Mouse (Mus musculus) heart, embryonic 16.5 days (tissue): ENCODE measurements around the gene Osbpl5. TPM values are rescaled to one million over a fixed set of nuclear protein-coding genes. Genes with fewer than 3 reads are reported as not detected.

Experiments used
- ATAC-seq: fragments of 200-750 bp; cut with Nextera tagmentation; replicated peaks from 2 replicates; pipeline ENCODE4 v1.8.0; 2017; ENCODE audit warnings: moderate number of reproducible peaks; ENCODE audit not compliant: insufficient read depth, low FRiP score; ENCODE audit errors: extremely low read depth
- H3K27ac ChIP-seq: fragments of 300-500 bp; sonication (generic); 2 replicates; pipeline ENCODE4 v1.5.1; 2014; ENCODE audit warnings: mild to moderate bottlenecking, low read length, control low read depth, moderate library complexity
- H3K27me3 ChIP-seq: fragments of 300-500 bp; sonication (generic); 2 replicates; pipeline ENCODE4 v1.6.1; 2014; ENCODE audit warnings: low read length, mixed read lengths; ENCODE audit not compliant: control insufficient read depth, insufficient read depth
- H3K36me3 ChIP-seq: fragments of 300-500 bp; sonication (generic); 2 replicates; pipeline ENCODE4 v1.6.1; 2014; ENCODE audit not compliant: control insufficient read depth, insufficient read depth
- H3K4me1 ChIP-seq: fragments of 300-500 bp; sonication (generic); 2 replicates; pipeline ENCODE4 v1.6.1; 2014; ENCODE audit warnings: low read length, mixed read lengths; ENCODE audit not compliant: control insufficient read depth, insufficient read depth
- H3K4me2 ChIP-seq: fragments of 300-500 bp; sonication (generic); 2 replicates; pipeline ENCODE4 v1.6.1; 2014; ENCODE audit warnings: low read depth, mild to moderate bottlenecking, control low read depth, low read length
- H3K4me3 ChIP-seq: fragments of 300-500 bp; sonication (generic); 2 replicates; pipeline ENCODE4 v1.5.1; 2014; ENCODE audit warnings: mild to moderate bottlenecking, control low read depth, low read length
- H3K9ac ChIP-seq: fragments of 300-500 bp; sonication (generic); 2 replicates; pipeline ENCODE4 v1.6.1; 2014; ENCODE audit warnings: low read length, control low read depth
- H3K9me3 ChIP-seq: fragments of 300-500 bp; sonication (generic); replicated peaks from 2 replicates; pipeline ENCODE4 v1.6.1; 2016; ENCODE audit warnings: low read length; ENCODE audit not compliant: control insufficient read depth
- WGBS: fragments of 180-500 bp; shearing (Covaris S2); extraction: QIAGEN DNeasy Blood & Tissue Kit; methylation state at CpG from one replicate; pipeline ENCODE4 v1.1.7; 2014; 5-methylcytosine and 5-hydroxymethylcytosine counted together
- polyA plus RNA-seq: library from polyadenylated mRNA; unstranded; fragments of >200 nt; fragmentation: Nextera tagmentation; extraction: Ambion mirVana; gene quantifications from 2 replicates; pipeline ENCODE4 v1.2.1, GENCODE M21; 2015

Osbpl5 gene
- polyA plus RNA-seq, 1 experiment from 2014 or later = 35.8 TPM

DNA sequence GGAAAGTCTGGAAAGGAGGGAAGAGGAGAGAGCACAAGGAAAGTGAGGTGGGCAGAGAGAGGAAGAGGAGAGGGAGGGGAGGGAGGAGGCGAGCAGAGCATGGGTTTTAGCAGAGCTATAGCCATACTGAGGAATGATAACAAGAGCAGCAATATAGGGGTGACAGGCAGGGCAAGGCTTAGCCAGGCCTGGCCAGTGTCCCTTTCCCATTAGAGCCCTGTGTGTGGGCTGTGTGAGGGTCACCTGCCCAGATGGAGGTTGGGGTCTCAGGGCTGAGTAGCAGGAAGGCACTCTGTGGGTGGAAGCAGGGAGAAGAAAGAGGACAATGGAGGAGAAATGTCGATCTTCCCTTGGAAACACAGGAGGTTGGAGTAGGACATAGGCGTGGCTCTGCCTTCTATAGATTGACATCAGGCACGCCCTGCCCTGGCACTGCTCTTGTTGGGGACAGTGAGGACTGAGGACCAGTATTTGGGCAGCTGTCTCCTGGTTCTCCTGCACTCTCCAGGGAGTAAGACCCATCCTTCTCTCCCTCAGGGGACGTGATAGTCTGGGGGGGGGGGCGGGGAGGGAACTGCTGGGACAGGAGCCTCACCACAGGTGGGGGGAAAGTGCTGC is 26.7 kb upstream of the Osbpl5 start:
- H3K27ac ChIP-seq = peak overlapping the region; percentile 81
- H3K4me2 ChIP-seq = peak overlapping the region; percentile 77
- 21% methylated on average over 6 of the region's 6 CpGs for WGBS
- peak; percentile 37 for ATAC-seq
- H3K9ac ChIP-seq = peak overlapping the region; percentile 71
- H3K4me1 ChIP-seq = peaks cover 24% of the 10 kb centered on the region
- H3K27me3 ChIP-seq = no peaks in the 10 kb centered on the region
- peak overlapping the region; percentile 58 for H3K4me3 ChIP-seq
- H3K36me3 ChIP-seq = no peaks in the 10 kb centered on the region
- no peaks in the 10 kb centered on the region for H3K9me3 ChIP-seq

DNA sequence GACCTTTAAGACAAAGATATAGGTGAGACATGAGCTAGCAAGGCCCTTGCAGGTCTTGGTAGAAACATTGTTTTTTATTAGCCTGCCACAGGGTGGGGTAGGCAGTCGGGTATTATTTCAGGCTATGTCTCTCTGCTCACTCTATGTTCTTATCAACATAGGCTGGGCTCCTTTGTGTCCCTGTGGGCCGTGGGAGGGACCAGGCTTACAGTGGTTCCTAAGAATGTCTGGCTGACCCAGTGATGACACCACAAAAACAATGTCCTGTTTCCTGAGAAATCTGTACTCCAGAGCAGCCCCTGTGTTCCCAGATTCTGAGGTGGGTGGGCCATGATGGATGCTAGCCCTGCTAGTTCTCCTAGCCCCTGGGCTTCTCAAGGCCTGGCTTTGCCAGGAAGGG is 20.6 kb upstream of the Osbpl5 start:
- ATAC-seq = peak; percentile 69
- H3K4me2 ChIP-seq = no peak overlapping the region
- H3K4me1 ChIP-seq = peaks cover 7% of the 10 kb centered on the region; the same call in 1 of the 2 replicates
- no peaks in the 10 kb centered on the region for H3K36me3 ChIP-seq
- WGBS = 6% methylated on average over 2 of the region's 2 CpGs
- H3K27ac ChIP-seq = no peak overlapping the region
- H3K9me3 ChIP-seq = no peaks in the 10 kb centered on the region
- 0 out of 2 replicates have a peak, but pooled peaks cover 2% of the 10 kb centered on the region for H3K27me3 ChIP-seq
- H3K4me3 ChIP-seq = no peak overlapping the region
- H3K9ac ChIP-seq = no peak overlapping the region

DNA sequence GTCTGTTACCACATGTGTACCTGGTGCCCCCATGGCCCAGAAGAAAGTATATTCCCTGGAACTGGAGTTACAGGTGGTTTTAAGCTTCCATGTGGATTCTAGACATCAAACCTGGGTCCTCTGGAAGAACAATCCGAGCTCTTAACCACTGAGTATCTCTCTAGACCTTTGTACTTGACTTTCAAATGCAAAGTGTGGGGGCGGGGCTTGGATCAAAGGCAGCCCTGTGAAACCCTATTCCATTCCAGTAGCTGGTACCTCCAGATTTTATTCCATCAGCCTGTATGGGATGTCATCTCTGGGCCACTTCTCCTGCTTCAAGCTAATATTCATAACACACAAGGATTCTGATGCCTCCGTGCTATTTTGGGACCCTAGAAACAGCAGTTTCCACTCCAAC is 19.4 kb upstream of the Osbpl5 start:
- Histone ChIP-seq H3K4me3 (no peak overlapping the region), H3K4me1 (peaks cover 7% of the 10 kb centered on the region; the same call in 1 of the 2 replicates), H3K27ac (no peak overlapping the region), H3K27me3 (0 out of 2 replicates have a peak, but pooled peaks cover 2% of the 10 kb centered on the region), H3K9me3 (no peaks in the 10 kb centered on the region), H3K4me2 (no peak overlapping the region), H3K9ac (no peak overlapping the region), H3K36me3 (no peaks in the 10 kb centered on the region)
- 35% methylated on average over 3 of the region's 3 CpGs for WGBS
- no peak for ATAC-seq

DNA sequence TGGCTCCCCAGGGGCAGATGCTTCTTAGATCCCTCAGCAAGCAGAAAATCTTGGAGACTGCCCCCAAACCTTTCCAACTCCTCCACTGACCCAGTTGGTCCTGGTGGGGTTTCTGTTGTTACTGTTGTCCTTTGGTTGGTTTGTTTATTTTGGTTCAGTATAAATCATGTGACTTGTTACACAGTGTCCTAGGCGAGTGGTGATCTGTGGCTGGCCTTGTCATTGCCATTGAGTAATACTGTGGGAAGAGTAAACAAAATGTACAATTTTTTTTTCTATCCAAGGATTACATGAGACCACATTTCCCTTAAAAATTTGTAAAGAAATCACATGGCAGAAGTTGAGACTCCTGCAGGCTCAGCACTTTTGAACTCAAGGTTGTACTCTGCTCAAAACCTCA is 12.7 kb upstream of the Osbpl5 start:
- Histone ChIP-seq H3K4me2 (no peak overlapping the region), H3K27ac (no peak overlapping the region), H3K4me3 (no peak overlapping the region), H3K27me3 (peaks cover 17% of the 10 kb centered on the region), H3K36me3 (no peaks in the 10 kb centered on the region), H3K4me1 (no peaks in the 10 kb centered on the region), H3K9me3 (no peaks in the 10 kb centered on the region), H3K9ac (no peak overlapping the region)
- ATAC-seq = no peak
- WGBS = 50% methylated on average over 1 of the region's 1 CpGs

DNA sequence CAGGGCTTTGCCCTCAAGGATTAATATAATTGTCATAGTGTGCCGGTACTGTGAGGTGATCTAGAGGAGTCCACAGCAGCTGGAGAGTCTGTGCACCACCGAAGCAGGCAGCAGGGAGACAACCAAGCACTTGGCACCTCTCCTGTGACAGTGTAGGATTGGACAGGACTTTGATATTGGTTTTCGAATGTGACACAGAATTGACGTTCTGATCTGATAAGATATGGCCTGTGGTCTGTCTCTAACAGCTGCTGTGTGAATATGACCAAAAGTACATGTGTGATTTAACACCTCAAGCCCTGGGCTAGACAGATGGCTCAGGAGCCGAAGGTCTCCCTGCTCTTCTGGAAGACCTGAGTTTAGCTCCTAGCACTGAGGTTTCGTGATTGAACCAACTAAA is 11.5 kb upstream of the Osbpl5 start:
- no peak for ATAC-seq
- H3K4me2 ChIP-seq = no peak overlapping the region
- WGBS = 53% methylated on average over 6 of the region's 6 CpGs
- H3K9ac ChIP-seq = no peak overlapping the region
- H3K27ac ChIP-seq = no peak overlapping the region
- H3K4me1 ChIP-seq = no peaks in the 10 kb centered on the region
- no peaks in the 10 kb centered on the region for H3K9me3 ChIP-seq
- peaks cover 21% of the 10 kb centered on the region for H3K27me3 ChIP-seq
- H3K4me3 ChIP-seq = no peak overlapping the region
- H3K36me3 ChIP-seq = no peaks in the 10 kb centered on the region

DNA sequence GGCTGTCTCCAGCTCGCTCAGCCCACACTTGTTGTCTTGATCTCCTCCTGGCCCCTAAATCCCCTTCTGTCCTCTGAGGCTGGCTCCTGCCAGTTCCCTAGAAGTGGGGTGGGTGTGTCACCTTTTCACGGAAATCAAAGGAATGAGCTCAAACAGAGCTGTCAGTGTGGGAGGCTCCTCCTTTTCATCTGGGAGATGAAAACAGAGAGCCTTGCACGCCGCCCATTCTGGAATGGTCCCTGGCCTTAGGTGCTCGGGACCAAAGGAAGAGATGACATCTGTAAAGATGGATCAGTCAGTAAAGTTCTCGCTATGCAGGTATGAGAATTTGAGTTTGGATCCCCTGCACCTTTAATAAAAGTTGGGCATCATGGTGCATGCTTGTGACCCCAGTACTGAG is 10.1 kb upstream of the Osbpl5 start, which contains the start of gene Mrgprg:
Gene Mrgprg, minus strand, starts transcription at position 101 of the 400 bp plus-strand sequence.
- H3K36me3 ChIP-seq = no peaks in the 10 kb centered on the region
- H3K9ac ChIP-seq = no peak within 1 kb of the TSS
- no peak within 1 kb of the TSS for H3K27ac ChIP-seq
- H3K9me3 ChIP-seq = no peaks in the 10 kb centered on the region
- H3K4me2 ChIP-seq = no peak within 1 kb of the TSS
- 48% methylated on average over 6 of the region's 6 CpGs for WGBS
- no peak for ATAC-seq
- H3K4me1 ChIP-seq = no peaks in the 10 kb centered on the region
- H3K27me3 ChIP-seq = peaks cover 21% of the 10 kb centered on the region
- H3K4me3 ChIP-seq = no peak within 1 kb of the TSS

DNA sequence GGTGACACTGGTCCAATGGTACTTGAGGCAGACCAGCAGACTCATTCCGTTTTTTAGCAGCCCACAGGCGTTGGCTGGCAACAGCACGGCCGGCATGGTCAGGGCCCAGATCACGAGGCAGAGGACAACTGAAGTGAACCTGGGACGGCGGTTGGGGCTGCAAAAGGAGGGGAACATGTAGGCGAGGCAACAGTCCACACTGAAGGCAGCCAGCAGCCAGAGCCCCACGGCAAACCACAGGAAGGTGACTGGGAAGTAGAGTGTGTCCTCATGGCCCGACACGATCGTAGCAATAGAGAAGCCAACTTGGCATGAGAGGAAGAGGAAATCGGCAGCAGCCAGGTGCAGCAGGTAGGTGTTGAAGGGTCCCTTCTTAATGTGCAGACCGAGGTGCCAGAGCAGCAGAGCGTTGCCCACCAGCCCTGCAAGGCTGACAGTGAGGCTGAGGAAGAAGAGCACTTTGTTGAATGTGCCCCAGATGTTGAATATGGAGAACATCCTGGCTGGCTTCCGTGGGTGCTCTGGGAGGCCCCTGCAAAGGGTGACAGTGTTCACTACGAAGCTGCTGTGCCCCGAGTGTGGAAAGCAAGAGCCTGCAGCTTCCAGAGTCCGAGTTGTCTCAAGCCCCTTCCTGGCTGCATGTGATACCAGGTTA is 8.2 kb upstream of the Osbpl5 start:
- Histone ChIP-seq H3K9ac (no peak overlapping the region), H3K4me3 (no peak overlapping the region), H3K27ac (no peak overlapping the region), H3K27me3 (peaks cover 21% of the 10 kb centered on the region), H3K36me3 (no peaks in the 10 kb centered on the region), H3K9me3 (no peaks in the 10 kb centered on the region), H3K4me1 (no peaks in the 10 kb centered on the region), H3K4me2 (no peak overlapping the region)
- WGBS = 57% methylated on average over 19 of the region's 19 CpGs
- no peak for ATAC-seq

DNA sequence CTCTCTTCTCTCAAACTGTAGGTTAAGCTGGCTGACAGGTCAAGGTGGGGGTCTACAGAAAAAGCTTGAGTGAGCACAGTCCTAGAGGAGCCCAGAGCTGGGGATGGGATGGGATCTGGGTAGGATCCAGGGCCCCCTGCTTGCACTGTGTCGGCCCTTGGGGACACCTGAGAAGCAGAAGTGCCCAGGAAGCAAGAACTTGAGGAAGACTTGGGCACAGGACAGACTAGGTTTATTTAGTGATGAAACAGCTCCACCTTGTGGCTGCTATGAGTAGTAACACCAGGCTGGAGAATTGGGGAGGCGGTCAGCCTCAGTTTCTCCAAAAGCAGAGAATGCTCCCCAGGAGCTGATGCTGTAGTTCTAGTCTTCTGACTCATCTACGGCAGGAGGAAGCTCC is 7.0 kb upstream of the Osbpl5 start:
- Histone ChIP-seq H3K4me2 (no peak overlapping the region), H3K36me3 (no peaks in the 10 kb centered on the region), H3K4me3 (no peak overlapping the region), H3K27ac (no peak overlapping the region), H3K9ac (no peak overlapping the region), H3K27me3 (peaks cover 21% of the 10 kb centered on the region), H3K4me1 (no peaks in the 10 kb centered on the region), H3K9me3 (no peaks in the 10 kb centered on the region)
- ATAC-seq = no peak
- WGBS = 13% methylated on average over 3 of the region's 3 CpGs

DNA sequence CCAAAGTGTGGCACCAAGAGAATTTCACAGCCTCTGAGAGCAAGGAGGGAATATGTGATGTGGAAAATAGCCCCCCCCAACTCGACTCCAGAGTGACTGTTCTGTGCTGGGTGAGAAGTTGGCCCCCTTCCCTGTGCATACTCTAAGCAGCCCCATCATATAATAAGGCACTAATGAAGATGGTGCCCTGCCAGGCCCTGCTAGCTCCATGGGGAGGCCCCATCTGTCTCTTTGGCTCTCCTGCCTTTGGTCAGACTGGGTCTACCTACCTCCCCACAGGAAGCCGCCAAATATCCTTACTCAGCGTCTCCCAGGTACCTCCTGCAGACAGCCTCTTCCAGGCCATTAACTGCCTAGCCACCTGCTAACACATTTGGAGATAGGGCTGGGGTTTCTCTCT is 2.2 kb upstream of the Osbpl5 start:
- Histone ChIP-seq H3K27ac (no peak overlapping the region), H3K4me1 (peaks cover 6% of the 10 kb centered on the region), H3K4me2 (no peak overlapping the region), H3K4me3 (no peak overlapping the region), H3K36me3 (no peaks in the 10 kb centered on the region), H3K9me3 (no peaks in the 10 kb centered on the region), H3K27me3 (peaks cover 16% of the 10 kb centered on the region), H3K9ac (no peak overlapping the region)
- WGBS = 66% methylated on average over 3 of the region's 3 CpGs
- ATAC-seq = no peak
